Mouse (Mus musculus): ENCODE results near the gene Urb1. TPM values are rescaled to one million over a fixed set of nuclear protein-coding genes. Genes with fewer than 3 reads are reported as not detected.

Gene Urb1
- total and polyA plus RNA-seq, 2 experiments from 2014 or later = 4.5 to 17.6 TPM

GRCm38 (mm10) chr16:90831676-90832075 lies 21.5 kb upstream of the Urb1 start:
- H3K4me2 ChIP-seq (ENCODE audit: low read depth, low read length) = peak overlapping the region; percentile 86
- H3K27me3 ChIP-seq (ENCODE audit: insufficient read depth, low read length) = no peaks in the 10 kb centered on the region
- H3K36me3 ChIP-seq (ENCODE audit: insufficient read depth, low read length) = no peaks in the 10 kb centered on the region
- no peak overlapping the region; the same call in 1 of the 2 replicates for H3K9ac ChIP-seq (replicated peaks; ENCODE audit: low read length)
- no peak overlapping the region for H3K27ac ChIP-seq
- no peak for TF ChIP-seq CTCF (IDR thresholded peaks at IDR 0.05; ENCODE audit: low read depth)
- no peak for ATAC-seq
- no peak for DNase-seq (ENCODE audit: low spot score)
- H3K4me1 ChIP-seq (ENCODE audit: insufficient read depth, low read length) = peaks cover 16% of the 10 kb centered on the region
- no peaks in the 10 kb centered on the region for H3K9me3 ChIP-seq (ENCODE audit: low read length)
- peak overlapping the region; percentile 51 for H3K4me3 ChIP-seq (ENCODE audit: low read length)
- WGBS = 19% methylated on average over 15 of the region's 15 CpGs

- Histone ChIP-seq H3K27ac (peak overlapping the region; percentile 51), H3K27me3 (ENCODE audit: insufficient read depth, low read length) (no peaks in the 10 kb centered on the region), H3K4me1 (ENCODE audit: insufficient read depth, low read length) (peaks cover 16% of the 10 kb centered on the region), H3K36me3 (ENCODE audit: insufficient read depth, low read length) (no peaks in the 10 kb centered on the region), H3K9me3 (ENCODE audit: low read length) (no peaks in the 10 kb centered on the region), H3K9ac (replicated peaks; ENCODE audit: low read length) (peak overlapping the region; percentile 54), H3K4me3 (ENCODE audit: low read length) (peak overlapping the region; percentile 51), H3K4me2 (ENCODE audit: low read depth, low read length) (peak overlapping the region; percentile 86)
- TF ChIP-seq CTCF (IDR thresholded peaks at IDR 0.05; ENCODE audit: low read depth) = no peak
- WGBS = under 1% methylated on average over 66 of the region's 67 CpGs
- ATAC-seq = peak; percentile 81
- peak; percentile 73 for DNase-seq (ENCODE audit: low spot score)
Measured at GRCm38 (mm10) chr16:90830686-90831439, 20.6 kb upstream of the Urb1 start.

- ATAC-seq = peak; percentile 77
- DNase-seq (ENCODE audit: low spot score) = peak; percentile 78
- peak overlapping the region; percentile 51 for H3K27ac ChIP-seq
- WGBS = 1% methylated on average over 45 of the region's 45 CpGs
- H3K36me3 ChIP-seq (ENCODE audit: insufficient read depth, low read length) = no peaks in the 10 kb centered on the region
- H3K4me1 ChIP-seq (ENCODE audit: insufficient read depth, low read length) = peaks cover 16% of the 10 kb centered on the region
- H3K9me3 ChIP-seq (ENCODE audit: low read length) = no peaks in the 10 kb centered on the region
- peak overlapping the region; percentile 54 for H3K9ac ChIP-seq (replicated peaks; ENCODE audit: low read length)
- H3K4me3 ChIP-seq (ENCODE audit: low read length) = peak overlapping the region; percentile 51
- peak; percentile 48 for TF ChIP-seq CTCF (IDR thresholded peaks at IDR 0.05; ENCODE audit: low read depth)
- peak overlapping the region; percentile 86 for H3K4me2 ChIP-seq (ENCODE audit: low read depth, low read length)
- no peaks in the 10 kb centered on the region for H3K27me3 ChIP-seq (ENCODE audit: insufficient read depth, low read length)
Measured at GRCm38 (mm10) chr16:90829894-90830685, 19.9 kb upstream of the Urb1 start.

GRCm38 (mm10) chr16:90829136-90829535 lies 18.9 kb upstream of the Urb1 start:
- Histone ChIP-seq H3K9ac (replicated peaks; ENCODE audit: low read length) (no peak overlapping the region), H3K36me3 (ENCODE audit: insufficient read depth, low read length) (no peaks in the 10 kb centered on the region), H3K4me3 (ENCODE audit: low read length) (no peak overlapping the region), H3K4me1 (ENCODE audit: insufficient read depth, low read length) (peaks cover 16% of the 10 kb centered on the region), H3K4me2 (ENCODE audit: low read depth, low read length) (no peak overlapping the region), H3K9me3 (ENCODE audit: low read length) (no peaks in the 10 kb centered on the region), H3K27ac (no peak overlapping the region), H3K27me3 (ENCODE audit: insufficient read depth, low read length) (no peaks in the 10 kb centered on the region)
- ATAC-seq = no peak
- 83% methylated on average over 7 of the region's 7 CpGs for WGBS
- no peak for TF ChIP-seq CTCF (IDR thresholded peaks at IDR 0.05; ENCODE audit: low read depth)
- no peak for DNase-seq (ENCODE audit: low spot score)

GRCm38 (mm10) chr16:90827498-90827897 lies 17.3 kb upstream of the Urb1 start:
- Histone ChIP-seq H3K4me2 (ENCODE audit: low read depth, low read length) (no peak overlapping the region), H3K27me3 (ENCODE audit: insufficient read depth, low read length) (no peaks in the 10 kb centered on the region), H3K9me3 (ENCODE audit: low read length) (no peaks in the 10 kb centered on the region), H3K36me3 (ENCODE audit: insufficient read depth, low read length) (no peaks in the 10 kb centered on the region), H3K9ac (replicated peaks; ENCODE audit: low read length) (no peak overlapping the region), H3K27ac (no peak overlapping the region), H3K4me3 (ENCODE audit: low read length) (no peak overlapping the region), H3K4me1 (ENCODE audit: insufficient read depth, low read length) (peaks cover 7% of the 10 kb centered on the region)
- 77% methylated on average over 9 of the region's 9 CpGs for WGBS
- no peak for DNase-seq (ENCODE audit: low spot score)
- no peak for ATAC-seq
- no peak for TF ChIP-seq CTCF (IDR thresholded peaks at IDR 0.05; ENCODE audit: low read depth)

- Histone ChIP-seq H3K4me3 (ENCODE audit: low read length) (no peak within 1 kb of the TSS), H3K36me3 (ENCODE audit: insufficient read depth, low read length) (no peaks in the 10 kb centered on the region), H3K4me2 (ENCODE audit: low read depth, low read length) (no peak within 1 kb of the TSS), H3K27ac (no peak within 1 kb of the TSS), H3K27me3 (ENCODE audit: insufficient read depth, low read length) (no peaks in the 10 kb centered on the region), H3K9ac (replicated peaks; ENCODE audit: low read length) (no peak within 1 kb of the TSS), H3K9me3 (ENCODE audit: low read length) (no peaks in the 10 kb centered on the region), H3K4me1 (ENCODE audit: insufficient read depth, low read length) (peaks cover 7% of the 10 kb centered on the region)
- peak; percentile 29 for TF ChIP-seq CTCF (IDR thresholded peaks at IDR 0.05; ENCODE audit: low read depth)
- no peak for ATAC-seq
- WGBS = 71% methylated on average over 7 of the region's 7 CpGs
- no peak for DNase-seq (ENCODE audit: low spot score)
Measured at GRCm38 (mm10) chr16:90826457-90826856, 16.2 kb upstream of the Urb1 start, which contains the start of gene Eva1c. TSS of gene Eva1c (plus strand) at chr16:90826719.

Measured in hindbrain, postnatal 0 days (tissue).